In the genomic region with DNA sequence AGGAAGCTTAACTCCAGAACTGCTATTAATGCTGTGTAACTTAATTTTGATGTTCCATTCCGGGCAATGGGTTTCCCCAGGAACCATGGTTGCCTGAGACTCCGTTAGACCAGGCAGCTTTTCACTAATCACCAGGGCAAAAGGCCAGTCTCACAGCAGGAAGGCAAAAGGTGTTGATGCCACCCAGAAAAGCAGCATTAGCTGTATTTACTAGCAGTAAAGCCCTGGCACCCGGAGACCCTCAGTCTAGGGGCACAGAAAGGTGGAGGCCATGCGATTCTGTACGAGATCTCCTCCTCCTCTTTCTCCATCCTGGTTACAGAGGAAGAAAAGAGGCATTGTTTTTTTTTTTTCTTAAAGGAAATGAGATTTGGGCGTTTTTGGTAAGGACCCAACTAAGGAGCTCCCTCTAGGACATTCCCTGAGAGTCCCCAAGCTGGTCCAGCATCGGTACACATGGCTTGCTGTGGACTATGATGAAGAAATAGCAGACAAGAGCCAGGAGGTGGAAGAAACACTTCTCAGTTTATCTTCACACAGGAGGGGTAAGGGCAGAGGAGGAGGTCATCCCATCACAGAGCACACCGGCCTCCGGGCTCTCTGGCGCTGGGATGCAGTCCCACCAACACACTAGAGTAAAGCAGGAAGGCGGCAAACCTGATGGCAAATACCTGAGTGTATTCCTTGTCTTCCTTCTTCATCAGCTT, we compare ENCODE assay signal across 13 mouse cellular contexts. TPM values are rescaled to one million over a fixed set of nuclear protein-coding genes. Genes with fewer than 3 reads are reported as not detected.
A peak's percentile ranks its signal among the peaks of the same experiment; 100 is the strongest.
DNase-seq lines count a peak whose midpoint lies in the region; ATAC-seq and TF ChIP-seq lines count a peak whose summit lies in the region.
"Had no signal": no experiment of that assay in that cellular context is flagged by ENCODE, and none has a peak within 500 bp of the region (broad histone marks: within the 10 kb centered on the region; RNA-seq: fewer than 3 reads in every experiment).

No protein-coding gene starts in this region.

- DNase-seq in heart, adult 9 months (ENCODE audit: low spot score in 2 of 2), result no peak
- DNase-seq in liver, embryonic 13.5 days, result no peak
- DNase-seq in liver, postnatal 0 days, result no peak
- peak; percentile 22 to 70 for DNase-seq in urinary bladder, postnatal 4 days (ENCODE audit: low spot score in 2 of 2)
- no peak for DNase-seq in urinary bladder, postnatal 36 days (ENCODE audit: low spot score in 2 of 2)
- DNase-seq in stomach, postnatal 0 days (ENCODE audit: low spot score), result peak; percentile 39
- DNase-seq: right cerebral cortex, postnatal 14 days had no signal

- no peak overlapping the region for H3K27ac ChIP-seq in heart, embryonic 11.5 days (ENCODE audit: low read depth, low read length)
- H3K27ac ChIP-seq in liver, embryonic 13.5 days, result no peak overlapping the region
- no peak overlapping the region for H3K27ac ChIP-seq in liver, postnatal 0 days (ENCODE audit: low read depth)
- H3K27ac ChIP-seq in stomach, postnatal 0 days (replicated peaks), result no peak overlapping the region
- no peak overlapping the region for H3K27ac ChIP-seq in forebrain, embryonic 13.5 days
- H3K27ac ChIP-seq: lung, embryonic 15.5 days had no signal

- no peak overlapping the region for H3K4me2 ChIP-seq in heart, embryonic 11.5 days
- peak overlapping the region; percentile 60; the same call in 1 of the 2 replicates for H3K4me2 ChIP-seq in liver, embryonic 13.5 days
- H3K4me2 ChIP-seq in liver, postnatal 0 days (ENCODE audit: low read depth, low read length), result no peak overlapping the region
- no peak overlapping the region for H3K4me2 ChIP-seq in stomach, postnatal 0 days (replicated peaks; ENCODE audit: low read depth)
- no peak overlapping the region for H3K4me2 ChIP-seq in forebrain, embryonic 13.5 days

- no peak for ATAC-seq in heart, embryonic 11.5 days (replicated peaks; ENCODE audit: insufficient number of reproducible peaks, low FRiP score, low TSS enrichment)
- ATAC-seq in liver, embryonic 13.5 days (ENCODE audit: low read depth), result no peak
- ATAC-seq in liver, postnatal 0 days, result no peak
- no peak for ATAC-seq in stomach, postnatal 0 days (ENCODE audit: low FRiP score, low TSS enrichment)
- no peak for ATAC-seq in forebrain, embryonic 13.5 days
- ATAC-seq: intestine, embryonic 16.5 days; midbrain, embryonic 16.5 days had no signal

- H3K9me3 ChIP-seq in heart, embryonic 11.5 days (replicated peaks; ENCODE audit: control insufficient read depth, low read length), result 0 out of 2 replicates have a peak, but pooled peaks cover 4% of the 10 kb centered on the region
- no peaks in the 10 kb centered on the region for H3K9me3 ChIP-seq in liver, embryonic 13.5 days (replicated peaks)
- no peaks in the 10 kb centered on the region for H3K9me3 ChIP-seq in liver, postnatal 0 days (ENCODE audit: low read length)
- no peaks in the 10 kb centered on the region for H3K9me3 ChIP-seq in stomach, postnatal 0 days (ENCODE audit: control insufficient read depth, low read length)
- no peaks in the 10 kb centered on the region for H3K9me3 ChIP-seq in forebrain, embryonic 13.5 days (replicated peaks)
- H3K9me3 ChIP-seq: lung, embryonic 15.5 days had no signal

- H3K36me3 ChIP-seq in heart, embryonic 11.5 days (ENCODE audit: control insufficient read depth, insufficient read depth, low read length), result peaks cover 40% of the 10 kb centered on the region
- H3K36me3 ChIP-seq in liver, embryonic 13.5 days, result peaks cover 58% of the 10 kb centered on the region
- H3K36me3 ChIP-seq in liver, postnatal 0 days (replicated peaks; ENCODE audit: insufficient read depth, low read length), result peaks cover 54% of the 10 kb centered on the region
- H3K36me3 ChIP-seq in stomach, postnatal 0 days (ENCODE audit: control insufficient read depth, insufficient read depth, low read length), result peaks cover 41% of the 10 kb centered on the region
- H3K36me3 ChIP-seq in forebrain, embryonic 13.5 days (ENCODE audit: poor library complexity, severe bottlenecking), result peaks cover 52% of the 10 kb centered on the region

- H3K4me1 ChIP-seq in heart, embryonic 11.5 days (ENCODE audit: control insufficient read depth, insufficient read depth, low read length), result peaks cover 13% of the 10 kb centered on the region
- peaks cover 45% of the 10 kb centered on the region for H3K4me1 ChIP-seq in liver, embryonic 13.5 days (replicated peaks)
- H3K4me1 ChIP-seq in liver, postnatal 0 days (ENCODE audit: insufficient read depth), result peaks cover 45% of the 10 kb centered on the region
- H3K4me1 ChIP-seq in stomach, postnatal 0 days (replicated peaks; ENCODE audit: control insufficient read depth, insufficient read depth), result peaks cover 12% of the 10 kb centered on the region
- peaks cover 25% of the 10 kb centered on the region for H3K4me1 ChIP-seq in forebrain, embryonic 13.5 days

- no peaks in the 10 kb centered on the region for H3K27me3 ChIP-seq in heart, embryonic 11.5 days (ENCODE audit: control insufficient read depth, insufficient read depth, low read length)
- H3K27me3 ChIP-seq in liver, embryonic 13.5 days, result no peaks in the 10 kb centered on the region
- no peaks in the 10 kb centered on the region for H3K27me3 ChIP-seq in liver, postnatal 0 days (ENCODE audit: insufficient read depth, low read length)
- H3K27me3 ChIP-seq in stomach, postnatal 0 days (ENCODE audit: control insufficient read depth, insufficient read depth, low read length), result no peaks in the 10 kb centered on the region
- H3K27me3 ChIP-seq in forebrain, embryonic 13.5 days, result no peaks in the 10 kb centered on the region
- H3K27me3 ChIP-seq: lung, embryonic 15.5 days had no signal

- WGBS in heart, embryonic 11.5 days (ENCODE audit: insufficient replicate concordance), result 74% methylated on average over 11 of the region's 11 CpGs
- 73% methylated on average over 11 of the region's 11 CpGs for WGBS in liver, embryonic 13.5 days (ENCODE audit: insufficient replicate concordance)
- 73% methylated on average over 11 of the region's 11 CpGs for WGBS in liver, postnatal 0 days (ENCODE audit: insufficient replicate concordance)
- WGBS in stomach, postnatal 0 days, result 73% methylated on average over 11 of the region's 11 CpGs
- WGBS in forebrain, embryonic 13.5 days, result 75% methylated on average over 11 of the region's 11 CpGs

- TF ChIP-seq EP300 in liver, postnatal 0 days (IDR thresholded peaks at IDR 0.05; ENCODE audit: low read depth), result no peak
- TF ChIP-seq EP300 in stomach, postnatal 0 days (optimal IDR thresholded peaks at IDR 0.05), result no peak

- no peak overlapping the region for H3K4me3 ChIP-seq in heart, embryonic 11.5 days (ENCODE audit: low read depth, low read length)
- H3K4me3 ChIP-seq in liver, embryonic 13.5 days (replicated peaks), result no peak overlapping the region
- no peak overlapping the region for H3K4me3 ChIP-seq in liver, postnatal 0 days (ENCODE audit: low read depth, low read length)
- no peak overlapping the region for H3K4me3 ChIP-seq in stomach, postnatal 0 days (ENCODE audit: low read depth, low read length)
- no peak overlapping the region for H3K4me3 ChIP-seq in forebrain, embryonic 13.5 days
- H3K4me3 ChIP-seq: lung, embryonic 15.5 days had no signal

- H3K9ac ChIP-seq in heart, embryonic 11.5 days (ENCODE audit: low read depth, low read length), result peak overlapping the region; percentile 2; the same call in 1 of the 2 replicates
- no peak overlapping the region for H3K9ac ChIP-seq in liver, embryonic 13.5 days
- H3K9ac ChIP-seq in liver, postnatal 0 days (replicated peaks), result no peak overlapping the region; the same call in 1 of the 2 replicates
- peak overlapping the region; percentile 5; the same call in 1 of the 2 replicates for H3K9ac ChIP-seq in stomach, postnatal 0 days (ENCODE audit: low read length)
- no peak overlapping the region for H3K9ac ChIP-seq in forebrain, embryonic 13.5 days
- H3K9ac ChIP-seq: lung, embryonic 15.5 days had no signal

- no peak for TF ChIP-seq CTCF in liver, postnatal 0 days (IDR thresholded peaks at IDR 0.05; ENCODE audit: low read depth)
- TF ChIP-seq CTCF in stomach, postnatal 0 days (IDR thresholded peaks at IDR 0.05; ENCODE audit: low read depth), result no peak

RNA-seq across cellular contexts. Expression of a gene that starts 2.9 kb away (rescaled TPM):
- polyA plus RNA-seq in heart, embryonic 11.5 days (2014; fragmentation: Nextera tagmentation; extraction: Ambion mirVana), result 117 and 118 TPM in 2 replicates
- polyA plus RNA-seq in liver, embryonic 13.5 days (2015; fragmentation: Nextera tagmentation; extraction: Ambion mirVana), result 61.0 and 69.7 TPM in 2 replicates
- polyA plus RNA-seq in liver, postnatal 0 days (2015; fragmentation: Nextera tagmentation; extraction: Ambion mirVana), result 31.4 and 37.0 TPM in 2 replicates
- polyA plus RNA-seq in stomach, postnatal 0 days (2015; fragmentation: Nextera tagmentation; extraction: Ambion mirVana), result 30.0 and 34.1 TPM in 2 replicates
- polyA plus RNA-seq in forebrain, embryonic 13.5 days (2015; fragmentation: Nextera tagmentation; extraction: Ambion mirVana), result 145 and 146 TPM in 2 replicates

RNA-seq across cellular contexts. Expression of a gene that starts 2.9 kb away (rescaled TPM):
- polyA plus RNA-seq in heart, embryonic 11.5 days (2014; fragmentation: Nextera tagmentation; extraction: Ambion mirVana), result 0.10 TPM in 1 of 2 replicates, not detected in the other
- polyA plus RNA-seq in liver, embryonic 13.5 days (2015; fragmentation: Nextera tagmentation; extraction: Ambion mirVana), result not detected in 2 replicates
- not detected in 2 replicates for polyA plus RNA-seq in liver, postnatal 0 days (2015; fragmentation: Nextera tagmentation; extraction: Ambion mirVana)
- polyA plus RNA-seq in stomach, postnatal 0 days (2015; fragmentation: Nextera tagmentation; extraction: Ambion mirVana), result 0.02 and 0.06 TPM in 2 replicates
- 0.06 TPM in 1 of 2 replicates, not detected in the other for polyA plus RNA-seq in forebrain, embryonic 13.5 days (2015; fragmentation: Nextera tagmentation; extraction: Ambion mirVana)
- polyA plus RNA-seq: intestine, embryonic 16.5 days; large intestine, adult 2 months had no signal

RNA-seq across cellular contexts. Expression of a gene that starts 47.7 kb away (rescaled TPM):
- polyA plus RNA-seq in heart, embryonic 11.5 days (2014; fragmentation: Nextera tagmentation; extraction: Ambion mirVana), result 0.63 and 1.1 TPM in 2 replicates
- polyA plus RNA-seq in liver, embryonic 13.5 days (2015; fragmentation: Nextera tagmentation; extraction: Ambion mirVana), result 0.41 TPM in 2 replicates
- polyA plus RNA-seq in liver, postnatal 0 days (2015; fragmentation: Nextera tagmentation; extraction: Ambion mirVana), result 0.61 and 0.66 TPM in 2 replicates
- 0.54 and 0.84 TPM in 2 replicates for polyA plus RNA-seq in stomach, postnatal 0 days (2015; fragmentation: Nextera tagmentation; extraction: Ambion mirVana)
- 1.7 TPM in 2 replicates for polyA plus RNA-seq in forebrain, embryonic 13.5 days (2015; fragmentation: Nextera tagmentation; extraction: Ambion mirVana)

Comparison
In these comparisons a context has a peak if more than half of its experiments do, and no peak if none do; other contexts are left out.
1. DNase-seq: peak in urinary bladder, postnatal 4 days (2 of 2) and stomach, postnatal 0 days (single experiment); none in heart, adult 9 months (0 of 2), liver, embryonic 13.5 days (single experiment), liver, postnatal 0 days (single experiment) and urinary bladder, postnatal 36 days (0 of 2).
2. H3K9ac ChIP-seq: peak in heart, embryonic 11.5 days (single experiment) and stomach, postnatal 0 days (single experiment); none in liver, embryonic 13.5 days (single experiment), liver, postnatal 0 days (single experiment) and forebrain, embryonic 13.5 days (single experiment).